Mouse (Mus musculus): ENCODE data around the gene Ccnf.

Gene Ccnf

DNA sequence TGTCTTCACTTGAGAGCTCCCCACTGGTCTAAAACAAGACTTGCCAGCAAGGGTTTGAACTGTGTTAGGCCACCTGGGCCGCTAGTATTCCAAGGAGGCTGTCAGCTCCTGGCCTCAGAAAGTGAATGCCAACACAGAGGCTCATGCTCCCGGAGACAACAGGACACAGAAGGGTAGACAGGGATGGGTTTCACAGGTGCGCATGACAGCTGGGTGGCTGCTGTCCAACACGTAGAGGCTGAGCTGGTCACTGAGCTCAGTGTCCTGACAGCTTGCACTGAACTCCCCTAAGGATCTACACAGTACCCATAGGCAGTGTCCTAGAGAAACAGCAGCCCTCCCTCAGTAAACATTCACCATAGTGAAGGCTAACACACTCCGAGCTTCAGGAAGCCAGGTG, 27.8 kb downstream of the Ccnf start:
- DNase-seq (ENCODE audit: low spot score): no peak

DNA sequence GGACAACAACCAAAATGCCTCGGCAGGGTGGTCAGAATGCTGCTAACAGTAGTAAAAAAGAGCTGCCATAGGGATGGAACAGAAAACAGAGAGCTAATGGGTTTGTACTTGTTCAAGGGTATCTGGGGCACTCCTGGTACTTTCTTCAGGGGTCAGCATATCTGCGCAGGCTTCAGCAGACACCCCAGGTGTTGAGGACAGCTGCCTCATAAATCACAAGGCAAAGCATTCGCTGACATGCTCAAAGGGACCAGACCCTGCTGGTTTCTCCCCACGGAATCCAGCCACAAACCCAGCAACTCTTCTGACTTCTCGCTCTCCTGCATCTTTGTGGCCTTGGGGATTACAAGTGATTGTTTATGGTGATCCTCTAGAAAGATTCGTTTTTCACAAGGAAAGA, 28.6 kb downstream of the Ccnf start:
- DNase-seq (ENCODE audit: low spot score): no peak

DNA sequence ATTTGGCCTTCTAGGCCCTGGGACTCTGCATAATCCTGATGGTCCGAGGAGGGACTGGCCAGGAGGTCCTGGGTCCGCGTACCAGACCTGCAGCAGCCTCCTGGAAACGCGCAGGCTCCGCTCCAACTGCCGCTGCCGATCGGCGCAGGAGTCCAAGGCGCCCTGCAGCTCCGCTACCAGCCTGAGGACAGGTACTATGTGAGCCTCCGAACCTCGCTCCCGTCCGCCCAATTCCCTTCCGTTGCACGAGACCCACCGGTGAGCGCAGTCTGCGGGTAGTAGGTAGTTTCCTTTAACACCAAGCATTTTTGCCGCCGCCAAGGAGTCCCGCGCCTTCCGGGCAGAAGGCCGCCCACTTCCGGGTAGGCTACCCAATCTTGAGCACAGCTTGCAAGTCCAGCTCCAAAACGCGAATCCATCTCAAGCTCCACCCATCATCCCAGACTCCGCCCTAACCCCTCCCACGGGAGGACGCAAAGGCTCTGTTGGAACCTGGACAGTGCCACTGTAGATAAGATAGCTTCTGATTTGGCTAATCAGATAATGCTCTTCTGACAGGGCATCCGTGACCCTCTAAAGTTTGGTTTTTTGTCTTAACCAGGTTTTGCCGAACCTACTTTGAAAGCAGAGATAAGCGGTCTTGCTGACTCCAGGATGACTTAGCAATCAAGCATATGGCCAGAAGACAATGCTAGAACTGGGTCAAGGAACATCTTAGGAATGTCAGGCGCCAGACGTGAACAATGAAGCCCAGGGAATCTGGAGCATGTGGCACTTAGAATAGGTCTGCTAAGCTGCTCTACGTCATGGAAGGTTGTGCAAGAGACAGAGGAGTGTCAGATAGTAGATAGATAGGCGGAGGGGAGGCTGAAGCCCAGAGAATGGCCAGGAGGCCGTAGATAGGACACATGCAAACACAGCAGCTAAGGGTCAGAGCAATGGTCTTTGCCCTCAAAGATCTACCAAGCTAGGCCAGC, 30.6 kb downstream of the Ccnf start, which contains the start of gene Tedc2:
TSS of gene Tedc2 (minus strand) at position 417 of the 977 bp plus-strand sequence.
- peak; percentile 97 for DNase-seq (ENCODE audit: low spot score)

DNA sequence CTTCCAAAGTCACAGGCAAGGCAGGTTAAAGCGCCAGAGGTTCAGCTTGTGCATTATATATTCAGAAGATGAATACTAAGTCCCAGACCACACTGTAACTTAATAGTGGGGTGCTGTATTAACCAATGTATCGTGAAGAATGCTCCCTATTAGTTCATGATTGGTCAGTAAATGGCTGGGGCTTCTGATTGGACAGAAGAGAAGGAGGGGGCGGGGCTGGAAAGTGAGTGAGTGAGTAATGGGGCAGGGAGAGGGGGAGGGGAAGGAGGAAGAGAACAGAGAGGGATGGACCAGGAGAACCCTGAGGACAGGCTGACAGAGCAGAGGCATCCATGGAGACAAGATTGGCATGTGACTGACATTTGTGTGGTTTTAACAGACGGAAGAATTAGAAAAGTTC, 34.4 kb downstream of the Ccnf start:
- no peak for DNase-seq (ENCODE audit: low spot score)

DNA sequence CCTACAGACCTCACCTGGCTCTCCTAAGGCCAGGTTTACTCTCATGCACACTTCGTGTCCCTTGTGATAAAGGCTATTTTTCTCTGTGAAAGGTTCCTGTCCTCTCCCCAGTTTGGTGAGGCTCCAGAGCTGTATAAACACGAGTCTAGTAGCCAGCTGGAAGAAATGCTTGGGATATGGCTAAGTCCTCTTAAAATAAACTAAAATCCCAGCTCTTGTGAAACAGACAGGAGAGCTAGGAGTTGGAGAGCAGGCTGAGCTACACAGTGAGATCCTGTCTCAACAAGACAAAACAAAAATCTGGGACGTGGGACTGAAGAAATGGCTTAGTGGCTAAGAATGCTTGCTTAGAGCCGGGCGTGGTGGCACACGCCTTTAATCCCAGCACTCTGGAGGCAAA, 38.1 kb downstream of the Ccnf start:
- peak; percentile 55 for DNase-seq (ENCODE audit: low spot score)

DNA sequence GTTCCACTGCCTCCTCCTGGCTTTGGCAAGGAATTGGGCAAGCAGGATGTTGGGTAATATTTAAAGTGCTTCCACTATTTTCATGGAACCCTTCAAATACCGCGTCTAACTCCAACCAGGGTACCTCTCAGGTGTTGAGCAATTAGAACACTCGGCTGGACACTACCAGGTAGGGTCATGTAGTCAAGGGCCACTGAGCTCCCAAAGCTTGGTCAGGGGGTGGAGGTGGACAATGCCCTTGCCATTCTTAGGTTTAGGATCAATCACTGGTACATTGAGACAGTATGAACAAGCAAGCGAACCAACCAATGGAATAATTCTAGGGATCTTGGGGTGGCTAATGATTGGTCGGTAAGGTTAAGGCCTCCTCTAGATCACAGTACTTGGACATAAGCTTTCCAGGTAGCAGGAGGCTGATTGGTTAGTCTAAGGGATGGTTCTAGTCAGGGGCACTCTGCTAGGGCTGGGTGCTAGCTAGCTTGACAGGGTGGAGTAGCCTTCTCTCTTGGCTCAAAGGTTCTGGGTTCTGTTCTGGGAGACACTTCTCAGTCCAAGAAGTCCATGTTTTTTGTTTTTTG, 38.8 kb downstream of the Ccnf start:
- peak; percentile 82 for DNase-seq (ENCODE audit: low spot score)

DNA sequence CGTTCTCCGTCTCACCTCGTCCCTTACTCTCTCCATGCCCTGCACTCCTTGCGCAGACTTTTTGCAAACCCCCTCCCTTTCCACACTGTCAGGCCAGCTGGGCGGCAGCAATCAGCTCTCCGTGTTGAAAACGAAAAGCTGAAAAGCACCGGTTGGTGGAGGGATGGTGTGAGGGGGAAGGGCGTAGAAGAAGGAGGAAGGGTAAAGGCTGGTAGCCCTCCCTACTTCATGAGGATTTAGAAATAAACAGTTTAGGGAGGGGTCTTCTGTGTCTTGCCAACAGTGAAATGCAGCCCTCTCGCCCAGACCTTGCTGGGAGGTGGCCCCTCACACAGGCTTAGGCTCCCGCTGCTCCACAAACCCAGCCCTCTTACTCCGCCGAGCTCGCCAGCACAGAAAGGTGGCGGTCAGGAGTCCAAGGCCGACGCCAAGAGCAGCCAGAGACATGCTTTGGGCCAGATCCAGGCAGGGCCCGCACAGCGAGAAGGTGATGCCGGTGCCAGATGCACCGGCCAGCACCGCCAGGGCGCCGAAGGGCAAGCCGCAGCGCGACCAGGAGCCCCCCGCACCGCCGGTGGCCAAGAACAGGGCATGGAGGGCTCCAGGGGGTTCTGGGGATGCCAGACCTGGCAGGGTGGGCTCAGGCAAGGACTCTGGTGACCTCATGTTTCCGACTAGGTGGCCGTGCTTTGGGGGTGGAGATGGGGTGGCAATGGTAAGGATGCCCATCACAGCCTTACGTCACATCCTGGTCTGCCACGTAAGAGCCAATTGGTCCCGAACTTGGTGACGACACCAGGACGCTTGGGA, 39.4 kb downstream of the Ccnf start:
- no peak for DNase-seq (ENCODE audit: low spot score)

DNA sequence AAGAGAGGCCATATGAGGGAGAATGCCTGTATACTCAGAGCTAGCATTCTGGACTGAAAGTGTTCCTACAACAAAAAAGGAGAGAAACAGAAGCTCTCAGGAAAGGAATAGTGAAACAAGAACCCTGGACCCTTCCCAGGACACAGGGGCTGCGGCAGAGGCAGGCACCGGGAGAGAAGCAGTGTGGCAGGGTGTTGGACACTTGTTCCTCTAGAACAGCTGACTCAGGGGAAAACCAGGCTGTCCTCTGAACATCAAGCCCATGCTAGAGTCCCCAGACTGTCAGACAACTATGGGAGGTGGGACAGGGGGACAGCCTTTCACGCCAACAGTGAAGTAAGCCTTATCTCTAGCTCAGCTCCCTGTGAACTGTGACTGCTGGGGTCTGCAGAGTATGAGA, 40.7 kb downstream of the Ccnf start:
- DNase-seq (ENCODE audit: low spot score): no peak

DNA sequence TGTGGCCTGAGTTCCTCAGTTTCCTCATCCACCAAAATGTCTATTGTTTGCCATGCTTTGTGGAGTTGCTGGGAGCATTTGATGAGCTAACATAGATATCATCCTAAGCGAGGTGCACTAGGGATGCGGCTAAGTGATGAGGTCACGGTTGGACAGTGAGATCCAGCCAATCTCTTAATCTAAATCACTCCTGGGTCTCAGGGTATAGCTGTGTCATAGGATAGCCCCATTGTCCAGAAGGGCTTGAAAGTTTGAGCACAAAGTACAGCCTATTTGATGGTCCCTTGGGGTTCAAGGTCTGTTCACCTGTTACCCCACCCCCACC, 41.4 kb downstream of the Ccnf start:
- no peak for DNase-seq (ENCODE audit: low spot score)

DNA sequence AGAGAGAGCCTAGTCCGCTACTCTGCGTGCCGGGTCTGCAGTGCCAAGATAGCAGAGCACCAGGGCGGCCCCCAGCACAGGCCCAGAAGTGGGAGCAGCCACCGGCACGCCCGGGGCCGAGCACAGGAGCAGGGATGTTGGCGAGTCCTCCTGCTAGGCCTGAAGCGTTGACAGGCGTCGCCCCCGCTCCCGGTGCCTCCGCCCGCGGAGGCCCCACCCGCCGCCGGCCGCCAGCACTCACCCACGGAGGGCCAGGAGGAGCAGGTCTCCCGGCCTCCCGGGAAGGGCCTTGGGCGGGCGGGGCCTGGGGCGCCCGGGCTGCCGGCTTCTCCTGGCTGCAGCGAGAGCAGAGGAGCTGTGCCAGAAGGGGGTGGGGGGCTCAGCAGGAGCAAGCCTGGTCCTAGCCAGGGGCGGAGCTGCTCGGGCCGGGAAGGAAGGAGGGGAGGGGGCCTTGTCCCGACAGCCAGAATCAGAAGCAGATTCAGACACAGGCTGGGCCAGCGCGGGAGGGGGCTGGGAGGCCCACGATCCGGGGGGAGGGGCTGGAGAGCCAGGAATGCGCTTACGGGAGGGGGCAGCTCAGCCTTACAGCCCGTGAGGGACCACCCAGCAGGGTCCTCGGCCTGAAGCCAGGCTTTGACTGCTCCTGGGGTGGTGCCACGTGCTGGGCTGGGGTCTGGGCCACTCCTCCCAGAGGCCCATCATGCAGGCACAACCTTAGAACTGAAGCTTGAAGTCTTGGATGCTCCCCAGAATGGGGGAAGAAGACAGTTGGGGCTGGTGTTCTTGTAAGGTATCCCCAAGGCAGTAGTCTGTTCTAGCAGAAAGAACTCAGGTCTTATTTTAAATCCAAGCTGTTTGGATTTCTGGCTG, 42.0 kb downstream of the Ccnf start, which contains the start of gene Ntn3:
TSS of gene Ntn3 (minus strand) at position 489 of the 873 bp plus-strand sequence.
- no peak for DNase-seq (ENCODE audit: low spot score)

DNA sequence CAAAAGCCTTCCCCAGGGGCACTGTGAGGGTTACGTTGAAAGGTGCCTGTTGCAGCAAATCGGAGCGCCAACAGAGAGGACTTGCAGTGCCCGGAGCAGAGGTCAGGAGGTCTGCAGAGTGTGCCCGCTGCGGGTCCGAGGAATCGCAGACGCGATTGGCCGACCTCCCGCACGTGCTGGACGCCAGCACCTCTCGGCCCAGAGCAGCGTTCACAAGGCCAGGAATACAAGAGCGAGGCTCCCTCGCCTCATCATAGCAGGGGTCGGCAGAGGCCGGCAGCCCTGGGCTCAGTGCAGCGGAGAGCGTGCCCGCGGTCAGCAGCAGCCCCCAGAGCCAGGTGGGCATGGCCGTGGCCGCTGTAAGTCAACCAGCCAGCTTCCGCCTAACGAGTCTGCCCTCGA, 42.6 kb downstream of the Ccnf start:
- DNase-seq (ENCODE audit: low spot score): no peak

DNA sequence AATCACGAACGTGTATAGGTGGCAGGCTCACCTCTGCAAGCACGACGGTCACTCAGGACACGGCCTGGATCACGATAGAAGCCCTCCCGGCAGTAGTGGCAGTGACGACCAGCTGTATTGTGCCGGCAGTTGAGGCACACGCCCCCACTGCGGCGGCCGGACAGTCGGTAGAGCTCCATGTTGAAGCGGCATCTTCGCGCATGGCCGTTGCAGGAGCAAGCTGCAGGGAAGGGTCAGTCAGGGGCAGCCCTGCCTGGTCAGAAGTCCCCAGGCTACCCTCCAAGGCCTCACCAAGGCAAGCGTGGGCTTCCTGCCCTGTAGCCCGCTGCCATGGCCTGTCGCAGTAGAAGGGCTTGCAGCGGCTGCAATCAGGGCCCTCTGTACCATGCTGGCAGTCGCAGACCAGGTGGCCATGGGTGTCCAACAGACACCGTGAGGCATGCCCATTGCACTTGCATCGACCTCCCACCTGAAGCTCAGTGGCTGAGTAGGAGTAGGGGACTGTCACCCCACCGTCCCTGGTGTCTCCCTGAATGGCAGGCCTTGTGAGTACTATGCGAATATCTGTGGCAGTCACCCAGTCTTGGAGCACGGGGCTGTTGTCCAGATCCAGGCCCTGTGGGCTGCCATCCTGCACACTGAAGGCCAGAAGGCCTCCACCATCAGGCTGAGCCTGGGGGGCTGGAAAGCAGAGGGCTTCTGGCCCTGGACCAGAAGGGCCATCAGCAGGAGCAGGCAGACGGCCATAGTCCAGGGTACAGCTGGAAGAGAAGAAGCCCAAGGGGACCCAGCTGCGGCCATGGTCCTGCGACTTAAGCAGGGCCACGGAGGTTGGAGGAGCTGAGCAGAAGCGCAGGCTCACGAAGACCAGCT, 43.3 kb downstream of the Ccnf start:
- no peak for DNase-seq (ENCODE audit: low spot score)

DNA sequence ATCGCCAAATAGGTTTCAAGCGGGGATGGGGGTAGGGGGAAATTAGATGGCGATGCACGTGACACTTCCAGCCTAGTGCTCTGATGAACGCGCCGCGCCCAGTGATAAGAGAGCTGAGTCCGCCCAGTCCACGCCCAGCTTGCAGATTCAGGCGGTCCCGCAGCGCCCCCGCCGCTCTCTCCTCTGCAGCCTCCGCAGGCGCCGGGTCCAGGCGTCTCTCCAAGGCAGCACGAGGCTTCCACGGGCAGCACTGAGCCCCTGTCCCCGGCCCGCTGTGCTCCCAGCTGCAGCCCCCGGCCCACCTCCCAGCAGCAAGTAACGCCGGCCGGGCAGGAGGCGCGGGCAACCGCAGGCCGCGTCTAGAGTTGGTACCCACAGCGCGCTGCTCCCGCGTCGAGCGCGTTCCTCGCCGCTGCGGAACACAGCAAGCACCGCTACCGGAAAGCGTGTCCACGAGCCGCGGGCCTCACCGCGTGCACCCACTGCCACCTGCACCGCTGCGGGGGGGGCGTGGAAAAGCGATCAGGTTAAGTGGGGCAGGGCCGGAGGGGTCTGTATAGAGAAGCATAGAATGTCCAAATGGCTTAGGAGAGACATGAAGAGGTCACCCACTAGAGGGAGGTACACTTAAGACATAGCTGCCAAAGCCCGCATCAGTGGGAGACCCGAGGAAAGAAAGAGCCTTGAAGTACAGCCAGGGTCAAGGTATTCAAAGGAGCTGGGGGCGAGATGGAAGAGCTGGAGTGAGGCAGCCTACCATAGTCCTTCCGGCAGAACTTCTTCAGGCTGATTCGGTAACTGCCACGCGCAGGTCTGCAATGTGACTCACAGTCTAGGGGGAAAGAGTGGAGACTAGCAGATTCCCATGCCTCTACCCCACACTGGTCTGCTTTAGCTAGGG, 44.6 kb downstream of the Ccnf start:
- DNase-seq (ENCODE audit: low spot score): no peak

DNA sequence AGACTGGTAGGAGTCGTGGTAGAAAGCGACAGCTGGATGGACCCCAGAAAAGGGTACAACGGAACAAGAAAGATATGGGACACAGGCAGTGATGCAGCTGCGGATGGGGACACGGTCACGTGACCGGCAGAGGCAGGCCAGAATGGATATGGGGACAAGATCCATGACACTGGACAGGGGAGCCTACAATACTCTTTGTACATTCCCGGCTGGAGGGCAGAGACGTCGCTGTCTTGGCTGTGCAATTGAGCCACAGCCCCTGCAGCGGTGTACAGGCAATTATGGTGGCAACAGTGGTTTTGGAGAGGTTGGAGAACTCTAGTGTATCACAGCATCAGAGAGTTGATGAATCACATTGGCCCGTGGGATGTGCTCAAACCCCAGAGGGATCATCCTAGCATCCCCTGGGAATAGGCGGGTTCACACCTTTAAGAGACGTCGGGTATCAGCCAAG, 45.3 kb downstream of the Ccnf start:
- no peak for DNase-seq (ENCODE audit: low spot score)

DNA sequence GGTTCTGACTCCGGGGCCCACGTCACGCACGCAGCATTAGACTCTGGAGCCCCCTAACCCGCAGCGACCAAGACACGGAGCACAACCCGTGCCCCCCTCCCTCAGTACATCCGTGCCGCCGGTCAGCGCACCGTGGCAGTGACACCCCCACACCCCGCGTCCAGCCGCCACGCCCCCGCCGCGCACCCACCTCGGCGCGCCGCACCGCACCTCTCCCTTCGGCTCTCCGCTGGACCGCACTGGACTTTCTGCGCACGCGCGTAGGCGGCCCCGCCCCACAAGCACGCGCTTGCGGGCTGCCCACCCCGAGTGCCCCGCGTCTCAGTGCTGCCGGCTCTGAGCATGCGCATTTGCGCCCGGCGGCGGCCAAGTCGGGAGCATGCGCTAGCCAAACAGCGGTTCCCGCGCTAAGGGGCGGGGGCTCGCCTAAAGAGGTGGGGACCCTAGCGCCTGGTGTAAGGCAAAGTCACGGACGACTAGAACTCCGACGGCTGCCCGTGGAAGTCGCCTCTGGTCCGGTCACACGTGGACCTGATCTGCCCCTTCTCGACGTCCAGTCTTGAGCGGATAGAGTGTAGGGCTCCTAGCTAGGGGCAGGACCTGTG, 45.9 kb downstream of the Ccnf start, which contains the start of gene Tbc1d24:
TSS of gene Tbc1d24 (minus strand) at position 279 of the 605 bp plus-strand sequence.
- DNase-seq (ENCODE audit: low spot score): peak; percentile 92

DNA sequence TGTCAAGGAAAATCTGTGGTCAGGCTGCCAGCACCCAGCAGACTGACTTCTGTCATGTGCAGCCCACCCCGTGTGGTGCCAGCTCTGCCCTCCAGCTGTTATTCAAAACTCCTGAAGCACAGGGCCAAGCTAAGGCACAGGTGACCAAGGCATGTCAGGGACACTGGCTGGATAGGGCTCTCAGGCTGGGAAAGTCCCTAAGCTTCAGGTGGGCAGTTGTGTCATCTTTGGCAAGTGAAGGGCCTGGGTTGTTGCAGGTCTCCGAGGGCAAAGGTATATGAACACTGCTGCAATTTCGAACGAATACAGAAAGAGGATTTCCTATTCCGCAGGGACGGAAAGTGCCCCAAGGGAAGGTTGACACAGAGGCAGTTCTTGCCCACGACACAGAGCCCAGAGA, 46.4 kb downstream of the Ccnf start:
- no peak for DNase-seq (ENCODE audit: low spot score)

DNA sequence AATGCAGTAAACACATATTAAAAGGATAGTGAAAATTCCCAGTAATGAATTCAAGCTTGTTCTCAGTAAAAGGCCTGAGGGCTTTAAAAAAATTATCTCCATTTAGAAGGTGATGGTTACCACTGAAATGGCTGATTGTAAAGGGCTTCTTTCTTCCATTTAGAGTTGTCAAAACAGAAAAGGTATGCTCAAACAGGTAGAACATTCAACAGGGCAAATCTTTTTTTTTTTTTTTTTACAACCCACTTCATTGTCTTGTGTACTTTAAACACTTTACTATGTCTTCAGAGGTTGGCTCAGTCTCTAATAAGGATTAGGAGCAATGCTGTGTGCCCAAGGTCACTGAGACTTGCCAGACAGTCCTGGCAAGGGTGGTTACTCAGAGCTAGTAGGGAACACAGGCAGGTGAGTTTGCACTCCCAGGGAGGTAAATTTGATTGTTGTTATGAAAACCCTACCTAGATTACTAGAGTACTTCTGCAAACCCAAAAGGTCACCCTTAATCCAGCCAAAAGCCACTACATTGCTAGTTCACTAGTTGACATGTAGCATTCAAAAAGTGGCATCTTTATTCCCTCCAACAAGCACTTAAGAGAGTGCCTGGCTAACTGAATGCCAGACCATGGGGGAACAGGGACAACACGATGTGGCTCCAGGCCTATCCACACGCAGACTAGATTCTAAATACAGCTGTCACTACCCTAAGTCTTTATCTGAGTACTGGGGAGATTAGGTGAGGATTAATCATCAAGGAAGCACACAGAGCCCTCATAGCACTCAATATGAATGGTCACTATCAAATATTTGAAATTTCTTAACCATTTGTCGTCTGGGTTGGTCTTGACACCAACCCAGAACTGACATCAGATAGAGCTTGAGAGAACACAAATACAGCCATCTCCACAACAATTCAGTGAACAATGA, 47.4 kb downstream of the Ccnf start:
- DNase-seq (ENCODE audit: low spot score): no peak

DNA sequence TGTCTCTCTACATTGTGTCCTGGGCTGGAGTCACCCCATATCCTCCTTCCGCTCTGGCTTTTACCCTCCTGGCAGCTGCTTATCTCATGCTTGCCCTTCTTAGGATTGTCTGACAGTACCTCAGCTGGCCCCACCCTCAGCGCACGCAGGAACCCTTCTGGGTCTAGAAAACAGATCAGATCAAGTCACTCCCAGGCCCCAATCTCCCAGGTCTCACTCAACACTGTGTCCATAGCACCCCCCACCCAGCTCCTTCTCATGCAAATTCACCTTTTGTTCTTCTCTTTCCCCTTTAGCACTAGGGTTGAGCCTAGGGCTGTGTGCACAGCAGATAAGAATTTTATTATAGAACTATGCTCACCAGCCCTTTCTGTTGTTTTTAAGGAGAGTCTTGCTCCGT, 48.2 kb downstream of the Ccnf start:
- no peak for DNase-seq (ENCODE audit: low spot score)

Data from lung, postnatal 25 days (tissue).